Mouse (Mus musculus) kidney, postnatal 0 days (tissue): ENCODE measurements around the gene Fgf11. TPM values are rescaled to one million over a fixed set of nuclear protein-coding genes. Genes with fewer than 3 reads are reported as not detected.

ENCODE experiments used
- ATAC-seq: fragments of 200-750 bp; cut with Nextera tagmentation; replicated peaks from 2 replicates; pipeline ENCODE4 v1.8.0; 2017; ENCODE audit warnings: low read depth, moderate number of reproducible peaks, moderate TSS enrichment, moderate library complexity; ENCODE audit not compliant: low FRiP score
- DNase-seq: peaks from one replicate; pipeline ENCODE4 v3.0.0-alpha.2; 2016; ENCODE audit warnings: low spot score
- H3K27ac ChIP-seq: fragments of 300-500 bp; sonication (generic); 2 replicates; pipeline ENCODE4 v1.5.1; 2014; ENCODE audit warnings: mild to moderate bottlenecking
- H3K27me3 ChIP-seq: fragments of 300-500 bp; sonication (generic); 2 replicates; pipeline ENCODE4 v1.6.1; 2014; ENCODE audit warnings: low read length, mixed read lengths; ENCODE audit not compliant: insufficient read depth
- H3K36me3 ChIP-seq: fragments of 300-500 bp; sonication (generic); 2 replicates; pipeline ENCODE4 v1.6.1; 2014; ENCODE audit warnings: low read length, mixed read lengths; ENCODE audit not compliant: insufficient read depth
- H3K4me1 ChIP-seq: fragments of 300-500 bp; sonication (generic); replicated peaks from 2 replicates; pipeline ENCODE4 v1.6.1; 2014; ENCODE audit warnings: antibody characterized with exemption, low read length, mixed read lengths; ENCODE audit not compliant: insufficient read depth
- H3K4me2 ChIP-seq: fragments of 300-500 bp; sonication (generic); 2 replicates; pipeline ENCODE4 v1.6.1; 2014; ENCODE audit warnings: mild to moderate bottlenecking, low read length, moderate library complexity, mixed read lengths
- H3K4me3 ChIP-seq: fragments of 300-500 bp; sonication (generic); replicated peaks from 2 replicates; pipeline ENCODE4 v1.5.1; 2014; ENCODE audit warnings: low read depth, low read length
- H3K9ac ChIP-seq: fragments of 300-500 bp; sonication (generic); 2 replicates; pipeline ENCODE4 v1.6.1; 2014; ENCODE audit warnings: low read depth, low read length
- H3K9me3 ChIP-seq: fragments of 300-500 bp; sonication (generic); replicated peaks from 2 replicates; pipeline ENCODE4 v1.6.1; 2016; ENCODE audit warnings: low read length, inconsistent platforms, mixed read lengths
- CTCF ChIP-seq: IDR thresholded peaks from 2 replicates; pipeline ENCODE4 v1.5.1; 2016; ENCODE audit warnings: antibody characterized with exemption, low read depth, mild to moderate bottlenecking, moderate library complexity
- WGBS: fragments of 180-500 bp; shearing (Covaris S2); extraction: QIAGEN DNeasy Blood & Tissue Kit; methylation state at CpG from one replicate; pipeline ENCODE4 v1.1.7; 2014; 5-methylcytosine and 5-hydroxymethylcytosine counted together
- polyA plus RNA-seq: library from polyadenylated mRNA; unstranded; fragments of >200 nt; fragmentation: Nextera tagmentation; extraction: Ambion mirVana; gene quantifications from 2 replicates; pipeline ENCODE4 v1.2.1, GENCODE M21; 2015

Fgf11 gene
- polyA plus RNA-seq, 1 experiment from 2014 or later, result 0.63 TPM

DNA sequence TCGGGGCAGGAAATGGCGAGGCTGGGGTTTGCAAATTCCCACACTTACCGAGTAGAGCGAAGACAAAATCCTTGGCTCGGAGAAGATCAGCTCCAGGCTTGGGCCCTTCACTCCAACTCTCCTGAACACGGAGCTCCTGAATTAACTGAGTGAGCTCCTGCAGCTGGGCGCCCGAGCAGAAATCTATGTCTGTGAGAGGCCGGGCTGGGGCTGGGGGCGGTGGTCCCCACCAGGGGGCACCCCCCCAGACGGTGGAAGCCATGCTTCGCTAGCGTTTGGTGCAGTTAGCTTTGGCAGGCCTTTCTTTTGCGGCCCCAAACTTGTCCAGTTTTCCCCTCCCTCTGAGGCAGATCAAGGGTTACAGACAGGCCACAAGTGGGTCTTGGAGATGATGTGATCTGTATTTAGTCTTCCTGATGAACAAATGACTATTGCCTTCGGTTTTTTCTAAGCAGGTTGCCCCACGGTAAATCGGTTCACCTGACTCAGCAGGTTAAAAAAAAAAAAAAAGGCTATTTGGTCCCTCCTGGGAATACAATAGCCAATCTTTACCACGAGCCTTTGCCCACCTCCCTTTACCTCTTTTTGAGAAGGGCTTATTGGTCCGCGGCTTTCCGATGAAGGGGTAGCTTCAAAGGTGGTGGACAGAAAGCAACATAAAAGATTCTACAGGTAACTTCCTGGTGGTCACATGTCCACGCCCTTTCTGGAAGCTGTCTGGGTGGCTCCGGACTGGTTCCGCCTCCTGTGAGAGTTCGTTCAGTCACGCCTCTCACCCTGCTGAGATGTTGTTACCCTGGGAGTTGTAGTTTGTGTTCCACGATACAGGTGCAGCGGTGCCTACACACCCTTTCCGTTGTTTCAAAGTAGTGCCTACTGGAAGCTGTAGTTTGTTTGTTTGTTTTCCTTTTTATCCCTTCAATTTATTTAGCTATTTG, 3.6 kb upstream of the Fgf11 start, which contains the start of gene Tmem102:
Tmem102 (minus strand) TSS at position 653 of the 938 bp plus-strand sequence.
- 8% methylated on average over 29 of the region's 29 CpGs for WGBS
- peak within 1 kb of the TSS; percentile 49 for H3K9ac ChIP-seq
- ATAC-seq, result no peak; the same call in 1 of the 2 replicates
- peak within 1 kb of the TSS; percentile 93 for H3K4me2 ChIP-seq
- peak within 1 kb of the TSS; percentile 39 for H3K4me3 ChIP-seq
- peaks cover 5% of the 10 kb centered on the region; the same call in 1 of the 2 replicates for H3K27me3 ChIP-seq
- H3K36me3 ChIP-seq, result no peaks in the 10 kb centered on the region
- H3K27ac ChIP-seq, result no peak within 1 kb of the TSS
- H3K4me1 ChIP-seq, result peaks cover 39% of the 10 kb centered on the region
- 0 out of 2 replicates have a peak, but pooled peaks have one; percentile 13 for TF ChIP-seq CTCF
- no peaks in the 10 kb centered on the region for H3K9me3 ChIP-seq
- peak; percentile 58 for DNase-seq

DNA sequence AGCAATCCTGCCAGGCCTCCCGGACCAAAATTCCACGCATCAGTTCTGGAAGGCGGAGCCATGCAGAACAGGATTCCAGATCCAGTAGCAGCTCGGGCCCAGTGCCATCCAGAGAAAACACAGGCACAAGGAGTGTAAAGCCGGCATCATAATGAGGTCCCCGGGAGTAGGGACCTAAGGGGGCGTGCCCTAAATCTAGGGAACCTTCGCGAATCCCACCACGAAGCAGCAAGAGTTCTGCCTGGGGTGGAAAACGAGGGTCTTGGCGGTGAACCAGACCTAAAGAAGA, 2.9 kb upstream of the Fgf11 start:
- no peaks in the 10 kb centered on the region for H3K36me3 ChIP-seq
- WGBS, result 10% methylated on average over 12 of the region's 12 CpGs
- peaks cover 44% of the 10 kb centered on the region for H3K4me1 ChIP-seq
- peak overlapping the region; percentile 49 for H3K9ac ChIP-seq
- no peak for ATAC-seq
- peaks cover 5% of the 10 kb centered on the region; the same call in 1 of the 2 replicates for H3K27me3 ChIP-seq
- peak overlapping the region; percentile 39 for H3K4me3 ChIP-seq
- no peak overlapping the region for H3K27ac ChIP-seq
- peak overlapping the region; percentile 93 for H3K4me2 ChIP-seq
- no peaks in the 10 kb centered on the region for H3K9me3 ChIP-seq
- no peak for TF ChIP-seq CTCF
- no peak for DNase-seq

DNA sequence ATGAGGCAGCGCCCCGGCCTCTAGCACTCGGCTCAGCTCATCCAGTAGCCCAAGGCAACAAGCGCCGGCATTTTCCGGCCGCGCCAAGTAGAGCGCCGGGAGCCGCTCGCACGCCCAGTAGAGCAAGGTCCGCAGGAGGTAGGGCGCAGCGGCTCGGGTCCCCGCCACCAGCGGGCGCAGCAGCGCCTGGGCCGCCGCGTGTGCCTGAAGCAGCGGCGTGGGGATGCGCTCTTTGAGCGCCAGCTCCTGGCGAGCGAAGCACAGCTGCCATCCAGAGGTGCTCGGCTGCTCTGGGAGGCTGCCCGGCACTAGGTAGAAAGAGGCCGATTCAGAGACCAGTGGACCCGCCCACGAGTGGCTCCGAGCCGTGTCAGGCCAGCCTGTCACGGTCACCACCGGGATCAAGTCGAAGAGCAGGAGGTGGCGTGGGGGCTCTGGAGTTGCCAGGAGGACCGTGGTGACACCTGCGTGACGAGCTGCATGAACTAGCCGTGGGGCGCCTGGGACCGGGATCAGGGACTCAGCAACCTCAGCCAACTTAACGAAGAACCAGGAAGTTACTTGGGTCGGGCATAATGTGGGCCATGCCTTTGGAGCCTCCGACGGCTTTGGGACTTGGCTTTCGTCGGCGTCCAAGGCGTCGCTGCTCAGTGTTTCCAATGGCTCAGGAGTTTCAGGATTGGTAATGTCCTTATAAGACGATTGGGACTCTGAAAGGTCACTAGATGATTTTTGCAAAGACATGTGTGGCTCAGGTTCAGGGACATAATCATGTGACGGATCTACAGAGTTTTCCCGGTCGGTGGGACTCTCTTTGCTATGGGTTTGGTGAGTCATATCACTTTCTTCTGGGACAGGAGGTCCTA, 2.4 kb upstream of the Fgf11 start:
- H3K9ac ChIP-seq, result peak overlapping the region; percentile 51
- peaks cover 44% of the 10 kb centered on the region for H3K4me1 ChIP-seq
- peak; percentile 70 for ATAC-seq
- peak; percentile 77 for TF ChIP-seq CTCF
- H3K4me2 ChIP-seq, result peak overlapping the region; percentile 93
- H3K27ac ChIP-seq, result 0 out of 2 replicates have a peak overlapping the region, but pooled peaks have one; percentile 44
- peak overlapping the region; percentile 39 for H3K4me3 ChIP-seq
- H3K36me3 ChIP-seq, result no peaks in the 10 kb centered on the region
- 1% methylated on average over 60 of the region's 60 CpGs for WGBS
- peaks cover 5% of the 10 kb centered on the region; the same call in 1 of the 2 replicates for H3K27me3 ChIP-seq
- DNase-seq, result peak; percentile 80
- H3K9me3 ChIP-seq, result no peaks in the 10 kb centered on the region

DNA sequence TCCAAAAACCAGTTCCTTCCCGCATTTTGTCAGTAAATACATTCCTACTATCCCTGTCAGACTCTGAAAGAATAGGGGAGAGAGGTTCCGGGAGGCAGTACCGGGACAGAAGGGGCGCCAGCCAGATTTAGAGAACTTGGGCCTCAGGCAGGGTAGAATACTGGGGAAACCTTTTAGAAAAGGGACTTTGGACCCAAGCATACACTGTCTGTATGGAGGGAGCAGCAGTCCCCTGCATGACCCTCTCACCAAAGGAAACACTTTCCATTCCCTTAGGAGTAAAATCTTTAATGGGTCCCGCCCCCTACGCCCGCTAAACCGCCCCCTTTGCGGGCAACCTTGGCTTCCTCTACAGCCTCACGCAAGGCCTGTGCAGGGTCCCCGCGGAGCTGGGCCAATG, 1.7 kb upstream of the Fgf11 start:
- Histone ChIP-seq H3K4me1 (peaks cover 44% of the 10 kb centered on the region), H3K36me3 (no peaks in the 10 kb centered on the region), H3K9me3 (no peaks in the 10 kb centered on the region), H3K27ac (0 out of 2 replicates have a peak overlapping the region, but pooled peaks have one; percentile 44), H3K27me3 (peaks cover 5% of the 10 kb centered on the region; the same call in 1 of the 2 replicates), H3K4me2 (peak overlapping the region; percentile 93), H3K4me3 (peak overlapping the region; percentile 39), H3K9ac (peak overlapping the region; percentile 51)
- 3% methylated on average over 12 of the region's 12 CpGs for WGBS
- no peak for TF ChIP-seq CTCF
- ATAC-seq (no peak; the same call in 1 of the 2 replicates), DNase-seq (peak; percentile 21)

DNA sequence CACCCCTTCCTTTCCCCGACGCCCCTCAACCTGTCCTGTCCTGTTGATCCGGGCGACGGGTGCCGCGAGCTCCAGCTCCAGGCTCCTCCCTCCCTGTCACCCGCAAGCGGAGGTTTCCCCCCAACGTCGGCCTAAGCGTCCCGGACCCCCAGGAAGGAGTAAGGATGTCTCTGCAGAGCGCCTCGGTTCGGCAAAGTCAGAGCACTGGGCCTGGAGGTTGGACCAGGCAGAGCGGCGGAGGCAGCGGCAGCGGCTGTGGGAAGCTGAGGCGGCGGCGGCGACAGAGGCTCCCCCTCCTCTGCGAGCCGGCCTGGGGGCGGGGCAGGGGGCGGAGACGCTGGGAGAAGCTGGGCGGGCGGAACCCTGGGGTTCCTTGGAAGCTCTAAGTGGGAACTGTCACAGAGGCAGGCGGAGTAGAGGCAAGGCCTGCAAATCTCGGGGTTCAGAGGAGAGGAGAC, 1.0 kb upstream of the Fgf11 start:
- Histone ChIP-seq H3K4me1 (peaks cover 44% of the 10 kb centered on the region), H3K36me3 (no peaks in the 10 kb centered on the region), H3K9me3 (no peaks in the 10 kb centered on the region), H3K27me3 (peaks cover 5% of the 10 kb centered on the region; the same call in 1 of the 2 replicates), H3K4me2 (peak overlapping the region; percentile 93), H3K27ac (no peak overlapping the region), H3K4me3 (peak overlapping the region; percentile 39), H3K9ac (peak overlapping the region; percentile 51; the same call in 1 of the 2 replicates)
- ATAC-seq (no peak), DNase-seq (peak; percentile 91)
- TF ChIP-seq CTCF, result no peak
- WGBS, result under 1% methylated on average over 33 of the region's 33 CpGs
